Mouse (Mus musculus) inflammation-experienced regulatory T-cells, adult 6 months (primary cell): Measurements from ENCODE around the gene Erc2. TPM values are rescaled to one million over a fixed set of nuclear protein-coding genes. Genes with fewer than 3 reads are reported as not detected.
"Not testable (repeated sequence)": the region's sequence is repeated elsewhere in the genome, so short reads cannot be mapped to it uniquely, and the experiment has no call there.

Experiments used
- ATAC-seq: one replicate; pipeline ENCODE4 v1.8.0; 2017
- polyA plus RNA-seq, 3 experiments: library from polyadenylated mRNA; unstranded; fragments of 100-300 nt; shearing (Covaris generic); gene quantifications; one replicate each; pipeline ENCODE4 v1.2.1; 2017

Gene Erc2
- polyA plus RNA-seq = under 1 TPM in 1 of 3 experiments, not detected in 2; 0.27 TPM

DNA sequence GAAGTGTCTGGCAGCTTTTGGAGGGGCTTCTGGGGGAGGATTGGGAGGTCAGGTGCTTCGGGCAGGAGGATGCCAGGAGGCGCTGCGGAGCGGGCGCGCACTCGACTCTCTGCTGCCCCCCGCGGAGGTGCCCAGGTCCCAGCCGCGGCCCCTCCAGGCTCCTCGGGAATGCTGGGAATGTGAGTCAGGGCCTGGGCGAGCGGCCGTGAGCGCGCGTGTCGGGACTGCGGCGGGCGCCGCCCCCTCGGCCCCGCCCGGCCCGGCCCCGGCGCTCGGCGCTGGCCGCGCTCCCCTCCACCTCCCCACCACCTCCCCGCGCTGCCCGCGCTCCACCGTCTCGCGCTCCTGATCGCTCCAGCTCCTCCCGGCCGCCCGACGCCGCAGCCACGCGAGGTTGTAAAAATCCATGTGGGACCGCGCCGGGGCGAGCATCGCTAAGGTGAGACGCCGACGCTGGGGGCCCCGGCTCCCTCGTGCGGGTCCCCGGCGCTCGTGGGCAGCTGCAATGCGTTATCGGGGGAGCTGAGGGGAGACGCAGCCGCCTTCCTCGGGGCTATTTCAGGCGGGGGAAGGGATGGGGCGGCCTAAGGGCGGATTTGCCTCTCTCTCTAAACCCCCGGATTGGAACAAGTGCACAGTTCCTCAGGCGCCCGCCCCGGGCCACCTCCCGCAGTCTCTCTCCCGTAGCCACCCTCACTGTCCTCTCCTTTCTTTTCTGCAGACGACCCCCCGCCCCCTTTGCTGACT, at the start of gene Erc2:
Erc2 (plus strand) TSS at position 253 of the 747 bp plus-strand sequence.
- no peak for ATAC-seq

DNA sequence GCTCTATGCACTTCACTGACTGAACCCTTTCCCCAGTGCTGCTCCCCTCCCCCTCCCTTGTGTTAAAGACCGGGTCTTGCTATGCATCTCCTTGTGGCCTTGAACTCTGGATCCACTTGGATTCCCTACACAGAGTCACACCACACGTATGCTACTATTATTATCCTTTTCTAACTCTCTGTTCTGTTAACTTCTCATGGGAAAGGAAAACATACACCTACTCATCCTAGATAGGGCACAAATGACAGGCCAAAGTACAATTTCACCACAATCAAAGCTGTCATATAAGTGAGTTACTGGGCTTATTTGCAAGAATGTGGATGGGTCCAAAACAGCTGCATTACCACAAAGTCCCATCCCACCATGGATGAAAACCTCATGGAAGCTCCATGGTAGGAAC, 43.8 kb upstream of the Erc2 start:
- no peak for ATAC-seq

DNA sequence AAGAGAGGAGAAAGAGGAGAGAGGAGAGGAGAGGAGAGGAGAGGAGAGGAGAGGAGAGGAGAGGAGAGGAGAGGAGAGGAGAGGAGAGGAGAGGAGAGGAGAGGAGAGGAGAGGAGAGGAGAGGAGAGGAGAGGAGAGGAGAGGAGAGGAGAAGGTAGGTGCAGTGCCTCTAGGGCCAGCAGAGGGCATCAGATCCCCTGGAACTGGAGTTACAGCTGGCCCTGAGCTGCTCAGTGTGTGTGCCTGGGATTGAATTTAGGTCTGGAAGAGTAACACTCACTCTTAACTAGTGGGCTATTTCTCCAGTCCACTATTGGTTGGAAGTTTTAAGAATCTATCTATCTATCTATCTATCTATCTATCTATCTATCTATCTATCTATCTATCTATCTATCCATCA, 32.6 kb upstream of the Erc2 start:
- not testable (repeated sequence) for ATAC-seq

DNA sequence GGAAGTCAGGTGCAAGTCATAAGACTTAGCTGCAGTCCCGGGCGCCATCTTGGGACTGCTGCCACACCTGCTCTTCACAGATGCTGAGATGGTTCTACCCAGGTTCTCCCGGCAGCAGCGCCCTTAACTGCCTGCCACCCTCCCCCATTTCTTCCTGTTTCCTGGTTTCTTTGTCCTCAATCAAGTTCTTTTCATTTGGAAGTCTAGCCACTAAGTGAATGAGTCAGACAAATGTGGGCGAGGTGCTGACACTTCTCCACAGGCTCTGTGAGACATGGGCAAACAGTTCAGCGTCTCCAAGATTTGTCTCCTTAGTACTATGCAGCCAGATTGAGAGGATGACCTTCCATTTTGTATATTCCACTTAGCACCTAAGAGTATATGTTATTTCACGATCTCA, 30.1 kb upstream of the Erc2 start:
- ATAC-seq = no peak

DNA sequence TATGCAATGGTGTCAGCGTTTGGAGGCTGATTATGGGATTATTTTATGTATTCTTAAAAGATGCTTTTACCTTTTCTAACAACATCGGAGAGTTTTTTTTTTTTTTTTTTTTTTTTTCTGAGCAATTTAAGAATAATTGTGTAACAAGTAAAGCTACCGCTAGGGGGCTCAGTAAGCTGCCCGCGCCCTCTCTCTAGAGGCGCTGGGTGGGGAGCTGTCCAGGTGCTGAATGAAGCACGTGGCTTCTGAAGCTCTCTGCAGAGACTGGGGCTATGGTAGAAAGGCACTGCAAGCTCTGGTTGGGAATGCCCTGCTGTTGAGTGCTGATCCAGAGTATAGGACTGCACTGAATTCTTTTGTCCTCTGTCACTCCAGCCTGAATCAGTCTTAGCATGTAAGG, 26.0 kb upstream of the Erc2 start:
- ATAC-seq = peak; percentile 71

DNA sequence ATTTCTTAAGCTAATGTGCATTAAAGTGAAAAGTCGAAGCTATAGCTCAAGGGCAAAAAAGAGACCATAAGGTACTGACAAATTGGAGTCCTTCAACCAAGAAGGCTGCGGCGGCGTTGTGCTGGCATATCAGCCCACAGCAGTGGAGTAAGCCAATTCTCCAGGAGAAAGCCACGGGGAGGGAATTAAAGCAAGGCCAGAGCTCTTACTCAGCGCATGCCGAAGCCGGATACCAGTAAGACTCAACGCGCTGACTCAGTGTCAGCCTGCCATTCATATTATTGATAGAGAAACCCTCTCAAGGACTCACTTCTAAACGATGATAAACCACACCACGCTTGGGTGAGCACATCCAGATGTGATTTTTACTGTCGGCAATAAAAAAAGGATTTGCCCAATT, 20.1 kb upstream of the Erc2 start:
- no peak for ATAC-seq

DNA sequence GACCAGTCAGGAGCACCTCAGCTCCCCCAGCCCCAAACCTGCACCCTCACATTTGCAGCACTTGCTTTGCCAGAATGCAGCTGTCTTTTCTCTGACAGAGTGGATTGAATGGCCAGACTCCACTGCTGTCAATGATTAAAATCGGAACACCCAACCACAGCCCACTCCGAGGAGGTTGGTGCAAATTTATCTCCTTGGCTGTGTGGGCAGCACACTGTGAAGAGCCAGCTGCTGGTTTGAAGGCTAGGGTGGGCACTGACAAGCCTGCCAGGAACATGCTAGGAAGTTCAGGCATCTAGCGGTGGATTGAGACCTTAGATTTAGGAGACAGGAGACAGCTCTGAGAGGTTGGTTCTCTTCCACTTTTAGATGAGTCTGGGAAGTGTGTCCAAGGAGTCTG, 14.8 kb upstream of the Erc2 start:
- ATAC-seq = no peak

DNA sequence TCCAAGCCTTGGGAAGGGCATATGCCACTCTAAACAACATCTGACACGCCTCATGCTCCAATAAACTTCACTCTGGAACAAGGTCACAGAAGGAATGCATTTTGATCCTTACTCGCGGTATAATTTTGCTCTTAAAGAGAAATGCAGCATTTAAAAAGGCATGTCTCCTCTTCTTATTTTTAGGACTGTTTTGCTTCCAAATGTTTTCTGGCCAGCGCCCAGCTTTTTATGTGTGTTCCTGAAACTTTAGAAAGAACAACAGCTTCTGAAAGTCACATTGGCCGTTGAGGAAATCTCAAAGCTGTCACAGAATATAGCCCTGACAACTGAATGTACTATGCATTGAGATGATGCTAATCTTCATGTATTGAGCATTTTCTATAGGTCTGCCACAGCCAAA, 8.5 kb upstream of the Erc2 start:
- no peak for ATAC-seq

DNA sequence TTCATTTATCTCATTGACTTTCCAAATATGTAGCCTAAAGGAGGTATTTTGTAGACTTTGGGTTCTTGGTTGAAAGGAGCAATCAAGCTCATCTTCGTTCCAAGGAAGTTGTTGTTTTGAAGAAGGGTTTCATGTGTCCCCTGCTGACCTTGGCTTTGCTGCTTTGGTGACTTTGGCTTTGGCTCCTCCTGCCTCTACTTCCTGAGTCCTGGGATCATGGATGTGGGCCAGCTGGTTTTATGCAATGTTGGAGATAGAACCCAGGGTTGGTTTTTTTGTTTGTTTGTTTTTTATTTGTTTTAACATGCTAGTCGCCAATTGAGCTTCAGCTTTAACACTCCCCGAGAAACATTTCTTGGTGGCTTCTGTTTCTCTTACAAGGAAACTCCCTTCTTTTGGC, 4.9 kb upstream of the Erc2 start:
- no peak for ATAC-seq

DNA sequence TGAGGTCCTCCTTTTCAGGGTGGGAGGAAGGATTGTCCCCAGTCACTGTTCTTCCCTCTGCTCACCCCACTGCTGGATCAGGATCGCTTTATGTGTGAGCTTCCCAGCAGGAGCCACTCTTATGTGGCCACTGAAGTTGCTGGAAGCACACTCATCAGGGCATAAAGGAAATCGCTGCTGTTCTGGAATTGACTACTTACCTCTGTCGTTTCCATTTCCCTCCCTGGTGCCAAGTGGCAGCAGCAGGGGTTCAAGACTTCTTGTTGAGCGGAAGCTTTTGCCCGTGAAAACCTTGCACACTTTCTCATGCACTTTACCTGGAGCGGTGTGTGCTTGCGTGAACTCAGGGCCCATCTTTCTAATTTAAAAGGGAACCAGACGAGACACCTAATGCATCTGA, 652 bp upstream of the Erc2 start:
- ATAC-seq = no peak

DNA sequence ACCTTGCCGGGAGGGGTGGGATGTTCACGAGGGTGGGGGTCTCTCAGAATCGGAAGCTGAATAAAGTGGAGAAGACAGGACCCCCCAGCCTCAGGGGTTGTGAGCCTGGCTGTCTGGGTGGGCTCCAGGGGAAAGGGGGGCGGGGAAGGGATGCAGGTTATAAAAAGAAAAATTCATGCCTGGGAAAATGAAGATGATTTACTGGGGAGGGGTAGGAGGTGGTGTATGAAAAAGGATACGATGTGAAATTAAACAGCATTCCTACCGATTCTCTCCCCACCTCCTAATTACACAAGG, 643 bp downstream of the Erc2 start:
- no peak for ATAC-seq

DNA sequence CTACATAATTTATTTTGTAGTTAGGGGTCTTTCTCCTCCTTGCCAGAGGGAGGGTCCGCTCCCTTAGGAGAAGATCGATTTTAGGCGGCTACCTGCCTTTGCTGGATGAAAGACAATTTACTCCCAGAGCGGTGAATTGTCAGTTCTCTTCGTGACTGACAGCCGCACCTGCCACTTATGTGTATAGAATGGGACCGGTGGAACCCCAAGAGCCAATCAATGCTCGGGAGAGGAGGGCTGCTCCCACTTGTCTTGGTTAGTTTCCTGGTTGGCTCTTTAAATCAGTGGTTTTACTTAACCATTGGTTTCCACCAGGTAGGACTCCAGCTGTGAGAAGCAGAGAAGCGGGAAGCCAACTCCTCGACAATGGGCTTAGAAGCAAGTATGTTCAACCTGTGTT, 1.1 kb downstream of the Erc2 start:
- no peak for ATAC-seq

DNA sequence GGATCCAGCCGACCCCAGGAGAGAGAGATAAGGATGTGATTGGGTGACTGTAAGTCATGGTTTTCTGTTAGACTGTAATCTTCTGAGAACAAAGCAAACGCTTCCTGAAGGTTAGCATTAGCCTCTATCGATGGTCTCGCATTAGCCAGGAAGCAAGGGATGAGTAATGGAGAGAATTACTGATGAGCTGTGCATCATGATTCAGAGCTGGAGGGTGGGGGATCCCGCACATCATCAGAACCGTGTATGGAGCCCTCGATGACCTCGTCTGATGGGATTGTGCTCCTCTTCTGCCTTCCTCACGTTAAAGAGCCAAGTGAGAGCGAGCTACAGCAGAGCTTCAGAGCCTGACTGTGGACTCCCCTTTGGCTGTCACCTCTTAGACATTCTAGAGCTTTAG, 6.5 kb downstream of the Erc2 start:
- ATAC-seq = no peak

DNA sequence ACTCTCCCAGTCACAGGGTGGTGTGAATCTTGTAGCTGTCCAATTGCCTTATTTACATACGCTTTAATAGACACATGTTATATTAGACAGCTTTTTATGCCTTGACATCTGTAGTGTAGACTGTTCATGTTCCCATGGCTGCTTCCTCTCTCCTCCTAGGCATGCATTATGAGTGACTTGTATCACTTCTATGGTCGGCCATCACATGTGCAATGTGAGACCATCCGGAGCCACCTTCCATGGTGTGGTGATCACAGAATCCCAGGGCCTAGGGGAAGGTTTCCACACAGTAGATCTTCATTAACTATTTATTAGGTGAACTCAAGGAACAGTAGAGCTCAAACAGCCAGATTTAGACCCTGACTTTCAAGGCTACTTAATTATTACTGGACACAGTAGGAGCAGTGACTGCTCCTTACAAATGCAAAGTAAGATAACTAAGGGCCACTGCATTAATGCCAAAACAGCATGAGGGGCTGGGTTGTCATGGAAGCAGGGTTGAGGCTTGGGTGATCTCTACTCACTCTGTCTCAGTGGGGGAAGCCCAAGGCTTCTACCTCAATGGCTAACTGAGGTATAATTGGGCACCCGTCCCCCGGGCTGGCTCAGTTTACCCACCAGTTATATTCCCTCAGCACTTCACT, 7.3 kb downstream of the Erc2 start:
- no peak for ATAC-seq

DNA sequence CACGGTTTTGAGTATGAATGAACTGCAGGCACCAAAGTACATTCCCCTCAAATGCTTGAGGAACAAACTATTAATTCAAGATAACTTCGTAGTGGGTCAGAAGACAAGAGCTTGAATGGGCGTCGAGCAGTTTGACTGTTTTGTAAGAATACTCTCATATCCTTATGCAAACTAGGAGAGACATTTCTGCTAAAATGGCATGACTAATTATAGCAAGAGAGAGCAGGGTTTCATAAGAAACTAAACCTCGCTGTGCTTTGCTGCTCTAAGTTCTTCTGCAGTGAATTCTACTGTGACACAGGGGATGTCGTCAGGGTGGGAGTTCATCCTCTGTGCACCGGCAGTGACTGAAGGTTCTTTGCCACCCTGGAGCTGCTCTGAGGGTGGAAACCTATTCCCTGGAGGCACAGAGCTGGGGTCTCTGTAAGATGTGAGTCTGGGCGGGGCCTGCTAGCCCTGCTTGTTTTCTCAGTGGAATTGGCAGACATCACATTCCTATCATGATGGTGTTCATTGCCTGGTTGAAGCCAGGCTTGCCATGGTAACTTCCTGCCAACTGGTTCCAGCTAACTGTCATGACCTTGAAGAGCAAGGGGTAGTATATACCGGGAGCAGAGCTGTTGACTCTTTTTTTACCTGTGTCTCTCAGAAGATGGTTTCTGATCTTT, 8.9 kb downstream of the Erc2 start:
- no peak for ATAC-seq

DNA sequence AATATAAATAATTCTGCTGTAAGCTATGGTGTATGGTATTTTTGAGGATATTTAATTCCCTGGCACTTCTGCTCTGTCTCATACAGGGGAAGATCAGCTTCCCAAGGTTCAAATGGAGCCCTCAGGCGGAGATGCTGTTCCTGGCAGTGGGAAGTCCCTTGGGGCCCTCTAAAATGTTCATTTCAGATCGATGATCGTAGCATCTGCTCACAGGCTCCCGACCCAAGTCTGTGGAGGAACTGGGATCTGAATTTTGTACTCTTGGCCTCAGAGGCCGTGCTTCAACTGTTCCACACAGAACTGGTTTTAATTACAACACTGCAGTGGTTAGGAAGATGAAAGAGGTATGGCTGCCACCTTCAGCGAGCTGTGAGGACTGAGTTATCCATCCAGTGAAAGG, 12.5 kb downstream of the Erc2 start:
- no peak for ATAC-seq

DNA sequence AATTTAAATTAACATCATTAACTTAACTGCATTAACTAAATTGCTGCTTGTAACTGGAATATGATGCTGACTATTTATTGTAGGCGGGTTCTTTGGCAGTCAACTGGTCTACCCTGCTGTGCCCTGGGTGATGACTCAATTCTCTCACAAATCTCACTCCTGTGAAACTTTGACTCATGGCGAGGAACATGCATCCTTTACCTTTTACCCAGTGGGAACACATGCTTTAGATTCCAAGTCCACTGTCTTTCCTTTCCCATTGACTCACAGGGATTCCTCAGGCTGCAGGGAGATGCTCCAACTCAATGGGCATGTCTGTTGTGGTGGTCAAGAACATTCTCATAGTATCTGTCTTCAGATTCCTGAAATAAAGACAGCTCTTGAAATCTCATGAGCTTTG, 14.3 kb downstream of the Erc2 start:
- ATAC-seq = no peak

DNA sequence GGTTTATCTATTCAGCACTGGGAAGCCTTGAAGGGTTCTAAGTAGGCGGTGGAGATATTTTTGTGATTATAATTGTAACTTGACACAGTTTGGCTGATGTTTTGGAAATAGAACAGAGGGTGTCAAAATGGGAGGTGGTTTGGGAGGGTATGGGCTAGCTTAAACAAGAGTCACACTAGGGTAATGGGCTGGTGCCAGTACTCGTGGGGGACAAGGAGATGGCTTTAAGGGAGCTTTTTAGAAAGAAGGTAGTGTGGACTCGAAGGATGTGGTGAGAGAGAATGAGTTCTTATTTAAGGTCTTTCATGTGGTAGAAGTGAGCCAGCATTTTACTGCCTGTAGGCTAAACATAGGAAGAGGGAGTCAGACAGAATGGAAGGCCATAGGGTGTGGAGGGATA, 19.2 kb downstream of the Erc2 start:
- ATAC-seq = no peak

DNA sequence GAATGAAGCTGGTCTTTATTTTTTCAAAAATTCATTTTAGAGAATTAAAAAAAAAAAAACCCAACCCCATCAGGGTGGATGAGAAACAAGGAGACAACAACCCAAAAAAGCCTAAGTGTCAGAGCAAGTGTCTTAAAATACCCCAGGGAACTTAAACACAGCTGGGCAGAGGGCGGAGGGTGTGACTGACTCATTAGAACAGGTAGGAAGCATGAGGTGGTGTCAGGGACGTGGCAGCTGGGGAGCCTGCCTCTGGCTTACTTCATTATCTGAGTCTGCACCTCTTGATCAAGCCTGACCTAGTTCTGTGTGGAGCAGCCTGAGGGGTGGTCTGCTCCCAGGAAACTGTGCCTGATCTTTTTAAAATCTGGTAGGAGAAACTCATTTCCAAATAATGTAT, 20.8 kb downstream of the Erc2 start:
- no peak for ATAC-seq

DNA sequence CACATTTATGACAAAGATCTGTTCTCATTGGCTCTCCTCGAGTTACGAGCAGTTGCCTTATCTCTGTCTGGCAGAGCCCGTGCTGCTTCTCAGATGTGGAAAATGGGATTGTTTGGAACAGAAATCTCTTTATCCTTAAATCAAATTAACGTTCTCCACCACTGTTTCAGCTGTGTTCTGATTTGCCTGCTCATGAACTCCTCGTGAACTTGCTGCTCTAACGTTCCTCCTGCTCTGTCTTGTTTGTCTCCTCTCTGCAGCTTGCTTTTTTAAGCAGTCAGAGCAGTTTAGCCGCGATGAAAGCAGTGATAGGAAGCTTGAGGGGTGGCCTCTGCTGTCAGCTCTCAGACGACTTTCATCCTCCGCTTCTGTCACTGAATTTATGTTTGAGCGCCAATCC, 32.4 kb downstream of the Erc2 start:
- ATAC-seq = no peak

DNA sequence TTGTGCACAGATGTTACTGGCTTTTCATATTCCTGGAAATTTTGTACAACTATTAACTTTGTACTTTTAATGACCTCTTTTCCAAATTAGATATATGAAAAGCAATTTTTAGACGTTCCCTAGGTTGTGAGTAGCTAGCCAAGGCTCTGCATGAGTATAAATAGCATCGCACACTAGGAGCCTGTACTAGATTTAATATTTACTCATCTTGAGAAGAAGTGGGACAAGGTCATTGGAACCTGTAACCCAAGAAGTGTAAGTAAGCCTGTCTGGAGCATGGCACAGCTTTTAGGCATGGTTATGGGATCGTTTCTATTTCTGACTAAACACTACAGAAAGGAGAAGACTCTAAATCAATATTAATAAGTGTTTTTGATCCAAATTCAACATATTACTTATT, 36.4 kb downstream of the Erc2 start:
- no peak for ATAC-seq

DNA sequence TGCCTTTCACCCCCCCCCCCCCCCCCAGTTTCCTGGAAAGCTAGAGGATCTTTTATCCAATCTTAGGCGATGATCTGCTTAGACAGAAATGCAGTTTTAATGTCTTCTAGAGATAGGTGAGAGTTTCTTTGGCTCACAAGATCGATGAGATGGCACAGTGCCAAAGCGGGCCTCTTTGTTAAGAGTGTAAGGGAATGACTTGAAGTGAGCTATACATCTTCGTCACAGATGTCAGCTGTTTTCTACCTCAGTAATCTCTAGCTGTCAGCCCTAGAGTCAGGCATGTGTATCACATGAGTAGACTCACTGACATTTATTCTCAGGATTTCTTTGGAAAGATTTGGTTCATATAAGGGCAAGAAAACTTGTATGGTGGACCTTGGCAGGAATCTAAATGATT, 39.2 kb downstream of the Erc2 start:
- ATAC-seq = no peak

DNA sequence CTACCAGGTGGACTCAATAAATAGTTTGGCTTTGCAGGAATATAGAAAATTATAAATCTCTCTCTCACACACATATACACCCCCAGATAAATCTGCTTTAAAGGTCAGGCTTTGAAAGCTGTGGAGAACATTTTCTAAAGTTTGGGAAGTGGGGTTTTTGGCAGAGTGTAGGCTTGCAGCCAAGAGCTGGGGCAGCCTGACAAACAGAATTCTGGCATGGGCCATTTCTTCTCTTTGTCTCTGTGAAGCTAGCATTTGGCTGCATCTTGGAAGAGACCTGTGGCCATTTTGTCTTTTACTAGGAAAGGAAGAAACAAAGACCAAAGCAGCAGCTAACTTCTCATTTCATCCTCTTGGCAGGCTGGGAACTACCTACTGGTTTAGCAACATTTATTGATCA, 40.0 kb downstream of the Erc2 start:
- ATAC-seq = no peak
